Mouse (Mus musculus) neutrophil, adult 59 days (primary cell): ENCODE measurements around the gene Gm11077. TPM values are rescaled to one million over a fixed set of nuclear protein-coding genes. Genes with fewer than 3 reads are reported as not detected.

Source experiments
- total RNA-seq, 2 experiments: library from RNA; stranded (reverse); gene quantifications; 1 replicate in 1 of 2; 2 replicates in 1 of 2; pipeline ENCODE4 v1.2.4; 2023

Gene Gm11077
- total RNA-seq, result not detected

GRCm38 (mm10) chr6:140729272-140729671, at the start of gene Gm11077:
Gm11077 (plus strand) TSS chr6:140729284.

Other genes with a start within 250 kb of the Gm11077 start
- 10 to 100 TPM; 23.4 to 31.0 TPM for gene Aebp2, start 106.6 kb upstream of the Gm11077 start, total RNA-seq